Mouse (Mus musculus) forebrain, postnatal 0 days (tissue): ENCODE results near the gene Abhd17c. TPM values are rescaled to one million over a fixed set of nuclear protein-coding genes. Genes with fewer than 3 reads are reported as not detected.

ENCODE experiments used
- ATAC-seq: fragments of 200-750 bp; cut with Nextera tagmentation; 2 replicates; pipeline ENCODE4 v1.8.0; 2017; ENCODE audit warnings: mild to moderate bottlenecking, moderate library complexity
- DNase-seq: peaks from one replicate; pipeline ENCODE4 v3.0.0-alpha.2; 2015
- H3K27ac ChIP-seq: fragments of 300-500 bp; sonication (generic); 2 replicates; pipeline ENCODE4 v1.5.1; 2014; ENCODE audit warnings: low read depth, mild to moderate bottlenecking, antibody characterized with exemption, low read length, moderate library complexity, mixed read lengths
- H3K27me3 ChIP-seq: fragments of 300-500 bp; sonication (generic); 2 replicates; pipeline ENCODE4 v1.6.1; 2014; ENCODE audit warnings: mild to moderate bottlenecking, low read length, mixed read lengths; ENCODE audit not compliant: insufficient read depth
- H3K36me3 ChIP-seq: fragments of 300-500 bp; sonication (generic); 2 replicates; pipeline ENCODE4 v1.6.1; 2014; ENCODE audit warnings: mild to moderate bottlenecking, moderate library complexity; ENCODE audit not compliant: insufficient read depth
- H3K4me1 ChIP-seq: fragments of 300-500 bp; sonication (generic); 2 replicates; pipeline ENCODE4 v1.6.1; 2014; ENCODE audit warnings: antibody characterized with exemption; ENCODE audit not compliant: insufficient read depth
- H3K4me2 ChIP-seq: fragments of 300-500 bp; sonication (generic); 2 replicates; pipeline ENCODE4 v1.6.1; 2014; ENCODE audit warnings: low read depth, mild to moderate bottlenecking, moderate library complexity
- H3K4me3 ChIP-seq: fragments of 300-500 bp; sonication (generic); 2 replicates; pipeline ENCODE4 v1.5.1; 2014; ENCODE audit warnings: low read depth, low read length, mixed read lengths
- H3K9ac ChIP-seq: fragments of 300-500 bp; sonication (generic); 2 replicates; pipeline ENCODE4 v1.6.1; 2014; ENCODE audit warnings: mild to moderate bottlenecking
- H3K9me3 ChIP-seq: fragments of 300-500 bp; sonication (generic); 2 replicates; pipeline ENCODE4 v1.6.1; 2016; ENCODE audit warnings: low read length
- CTCF ChIP-seq: sonication (generic); IDR thresholded peaks from 2 replicates; pipeline ENCODE4 v1.5.1; 2016; ENCODE audit warnings: antibody characterized with exemption, control low read depth, low read depth
- WGBS: fragments of 180-500 bp; shearing (Covaris S2); extraction: QIAGEN DNeasy Blood & Tissue Kit; methylation state at CpG from one replicate; pipeline ENCODE4 v1.1.7; 2014; 5-methylcytosine and 5-hydroxymethylcytosine counted together
- polyA plus RNA-seq: library from polyadenylated mRNA; unstranded; fragments of >200 nt; fragmentation: Nextera tagmentation; extraction: Ambion mirVana; gene quantifications from 2 replicates; pipeline ENCODE4 v1.2.1, GENCODE M21; 2015
- total RNA-seq: library from RNA; depleted of rRNA; stranded (reverse); fragments of >200 nt; gene quantifications from 2 replicates; pipeline ENCODE4 v1.2.3, GENCODE M21; 2014; rRNA removed

The Abhd17c gene
- total and polyA plus RNA-seq, 2 experiments from 2014 or later = 92.9 to 102 TPM

GRCm38 (mm10) chr7:84074266-84074665 is 77.4 kb downstream of the Abhd17c start:
- no peak overlapping the region for H3K9ac ChIP-seq
- H3K27me3 ChIP-seq = no peaks in the 10 kb centered on the region
- H3K9me3 ChIP-seq = no peaks in the 10 kb centered on the region
- no peak for TF ChIP-seq CTCF
- WGBS = 47% methylated on average over 8 of the region's 8 CpGs
- ATAC-seq = peak; percentile 32; the same call in 1 of the 2 replicates
- H3K4me1 ChIP-seq = no peaks in the 10 kb centered on the region
- peak; percentile 30 for DNase-seq
- H3K4me3 ChIP-seq = no peak overlapping the region
- H3K36me3 ChIP-seq = no peaks in the 10 kb centered on the region
- H3K4me2 ChIP-seq = no peak overlapping the region
- no peak overlapping the region for H3K27ac ChIP-seq

- H3K27me3 ChIP-seq = no peaks in the 10 kb centered on the region
- H3K27ac ChIP-seq = no peak overlapping the region
- ATAC-seq = 0 out of 2 replicates have a peak, but pooled peaks have one; percentile 10
- TF ChIP-seq CTCF = no peak
- no peaks in the 10 kb centered on the region for H3K36me3 ChIP-seq
- no peak overlapping the region for H3K9ac ChIP-seq
- no peaks in the 10 kb centered on the region for H3K4me1 ChIP-seq
- DNase-seq = no peak
- no peaks in the 10 kb centered on the region for H3K9me3 ChIP-seq
- 88% methylated on average over 3 of the region's 3 CpGs for WGBS
- no peak overlapping the region for H3K4me3 ChIP-seq
- no peak overlapping the region for H3K4me2 ChIP-seq
These were observed 77.8 kb downstream of the Abhd17c start for GRCm38 (mm10) chr7:84073856-84074255.

- ATAC-seq = no peak
- 71% methylated on average over 5 of the region's 5 CpGs for WGBS
- no peaks in the 10 kb centered on the region for H3K36me3 ChIP-seq
- TF ChIP-seq CTCF = no peak
- H3K4me3 ChIP-seq = no peak overlapping the region
- no peaks in the 10 kb centered on the region for H3K9me3 ChIP-seq
- no peak overlapping the region for H3K27ac ChIP-seq
- H3K4me2 ChIP-seq = no peak overlapping the region
- no peak for DNase-seq
- no peaks in the 10 kb centered on the region for H3K27me3 ChIP-seq
- no peak overlapping the region for H3K9ac ChIP-seq
- no peaks in the 10 kb centered on the region for H3K4me1 ChIP-seq
These were observed 82.8 kb downstream of the Abhd17c start for GRCm38 (mm10) chr7:84068931-84069330.

- no peaks in the 10 kb centered on the region for H3K27me3 ChIP-seq
- DNase-seq (no peak), ATAC-seq (no peak)
- no peak for TF ChIP-seq CTCF
- H3K36me3 ChIP-seq = no peaks in the 10 kb centered on the region
- H3K9ac ChIP-seq = no peak overlapping the region
- no peaks in the 10 kb centered on the region for H3K4me1 ChIP-seq
- no peaks in the 10 kb centered on the region for H3K9me3 ChIP-seq
- WGBS = 86% methylated on average over 7 of the region's 7 CpGs
- H3K4me2 ChIP-seq = no peak overlapping the region
- H3K27ac ChIP-seq = no peak overlapping the region
- H3K4me3 ChIP-seq = no peak overlapping the region
These were observed 91.9 kb downstream of the Abhd17c start for GRCm38 (mm10) chr7:84059799-84060198.

Other genes with a start within 250 kb of the Abhd17c start
- gene Cemip, start 65.4 kb downstream of the Abhd17c start, total RNA-seq = 4.4 and 5.5 TPM in 2 replicates
- gene Cemip, start 65.4 kb downstream of the Abhd17c start, polyA plus RNA-seq = 0.20 and 0.34 TPM in 2 replicates